Mouse (Mus musculus) ES-E14 (cell line): ENCODE results near the gene Polr1d. TPM values are rescaled to one million over a fixed set of nuclear protein-coding genes. Genes with fewer than 3 reads are reported as not detected.

ENCODE experiments used
- DNase-seq: peaks from one replicate; pipeline ENCODE4 v3.0.0-alpha.2; 2013; ENCODE audit warnings: low read depth, low spot score
- H3K27ac ChIP-seq: 2 replicates; pipeline ENCODE4 v1.5.1; 2012; ENCODE audit warnings: low read depth, mild to moderate bottlenecking, low read length, moderate library complexity, mixed read lengths; ENCODE audit not compliant: poor library complexity, insufficient read depth, severe bottlenecking
- H3K36me3 ChIP-seq: 2 replicates; pipeline ENCODE4 v1.6.1; 2012; ENCODE audit warnings: mild to moderate bottlenecking, low read length, moderate library complexity, mixed read lengths; ENCODE audit not compliant: control insufficient read depth, poor library complexity, insufficient read depth, severe bottlenecking
- H3K4me1 ChIP-seq, 2 experiments: fragments of 150-350 bp in 1 of 2; sonication (generic) in 1 of 2; 2 replicates each; pipeline ENCODE4 v1.6.1; 2012; ENCODE audit warnings: low read length in 2 of 2, mild to moderate bottlenecking in 1 of 2, mixed read lengths in 1 of 2; ENCODE audit not compliant: control insufficient read depth in 2 of 2, insufficient read depth in 2 of 2, poor library complexity in 1 of 2
- H3K4me3 ChIP-seq, 2 experiments: fragments of 150-350 bp in 1 of 2; sonication (generic) in 1 of 2; 2 replicates each; pipeline ENCODE4 v1.5.1; 2012; ENCODE audit warnings: low read length in 2 of 2, low read depth in 1 of 2, mild to moderate bottlenecking in 1 of 2, mixed read lengths in 1 of 2; ENCODE audit not compliant: insufficient read depth in 1 of 2, poor library complexity in 1 of 2, severe bottlenecking in 1 of 2
- H3K9ac ChIP-seq: 2 replicates; pipeline ENCODE4 v1.6.1; 2012; ENCODE audit warnings: low read depth, mild to moderate bottlenecking, low read length, mixed read lengths; ENCODE audit not compliant: poor library complexity, insufficient read depth, severe bottlenecking
- H3K9me3 ChIP-seq: fragments of 150-350 bp; sonication (generic); 2 replicates; pipeline ENCODE4 v1.6.1; 2012; ENCODE audit warnings: low read depth, mild to moderate bottlenecking, low read length; ENCODE audit not compliant: control insufficient read depth, insufficient read depth
- CHD2 ChIP-seq: IDR thresholded peaks from 2 replicates; pipeline ENCODE4 v1.6.1; 2014; ENCODE audit warnings: mild to moderate bottlenecking, low read depth, low read length, inconsistent platforms
- HCFC1 ChIP-seq: IDR thresholded peaks from 2 replicates; pipeline ENCODE4 v1.6.1; 2012; ENCODE audit warnings: low read length, inconsistent platforms, borderline replicate concordance; ENCODE audit not compliant: insufficient read depth
- MAFK ChIP-seq: IDR thresholded peaks from 2 replicates; pipeline ENCODE4 v1.6.1; 2014; ENCODE audit warnings: mild to moderate bottlenecking, low read depth, low read length, inconsistent platforms; ENCODE audit not compliant: insufficient read depth
- ZC3H11A ChIP-seq: IDR thresholded peaks from 2 replicates; pipeline ENCODE4 v1.6.1; 2012; ENCODE audit warnings: low read depth, mild to moderate bottlenecking, inconsistent platforms, low read length, borderline replicate concordance
- ZNF384 ChIP-seq: IDR thresholded peaks from 2 replicates; pipeline ENCODE4 v1.6.1; 2012; ENCODE audit warnings: low read depth, low read length, inconsistent platforms
- in situ Hi-C, 2 experiments: fragments of 600-800 bp; cut with MboI; formaldehyde crosslinking; loops; one replicate each; pipeline ENCODE4 v1.15.1; 2025; ENCODE audit warnings: low sequenced_read_pairs in 2 of 2, inconsistent platforms in 1 of 2; ENCODE audit not compliant: unreplicated experiment in 2 of 2
- total RNA-seq: library from RNA; depleted of rRNA; stranded (reverse); fragments of 300-350 nt; gene quantifications from 2 replicates; pipeline ENCODE4 v1.2.3, GENCODE M21; 2012

The Polr1d gene
- total RNA-seq, 1 experiment, result 160 TPM

- Histone ChIP-seq H3K27ac (no peak overlapping the region), H3K9me3 (no peaks in the 10 kb centered on the region), H3K4me1 (no peaks in the 10 kb centered on the region; a peak in 1 of 4 replicates), H3K4me3 (no peak overlapping the region), H3K9ac (no peak overlapping the region), H3K36me3 (peaks cover 5% of the 10 kb centered on the region)
- no peak for DNase-seq
- TF ChIP-seq HCFC1 (no peak), MAFK (no peak), CHD2 (no peak), ZC3H11A (no peak), ZNF384 (no peak)
- in situ Hi-C loops, result no loop called here
These were observed 13.6 kb downstream of the Polr1d start for GRCm38 (mm10) chr5:147090256-147090963.

- in situ Hi-C loops, result no loop called here
- no peak overlapping the region for H3K27ac ChIP-seq
- no peak overlapping the region for H3K4me3 ChIP-seq
- TF ChIP-seq ZNF384, result no peak
- no peak for TF ChIP-seq ZC3H11A
- TF ChIP-seq MAFK, result no peak
- TF ChIP-seq CHD2, result no peak
- no peak for TF ChIP-seq HCFC1
- no peaks in the 10 kb centered on the region; a peak in 1 of 4 replicates for H3K4me1 ChIP-seq
- no peak for DNase-seq
- no peak overlapping the region for H3K9ac ChIP-seq
- H3K9me3 ChIP-seq, result no peaks in the 10 kb centered on the region
- H3K36me3 ChIP-seq, result peaks cover 7% of the 10 kb centered on the region
These were observed 15.6 kb downstream of the Polr1d start for GRCm38 (mm10) chr5:147092448-147092847.

GRCm38 (mm10) chr5:147094296-147094695 lies 17.4 kb downstream of the Polr1d start:
- Histone ChIP-seq H3K27ac (no peak overlapping the region), H3K9me3 (no peaks in the 10 kb centered on the region), H3K4me3 (no peak overlapping the region), H3K4me1 (no peaks in the 10 kb centered on the region; a peak in 1 of 4 replicates), H3K36me3 (peaks cover 10% of the 10 kb centered on the region), H3K9ac (no peak overlapping the region)
- DNase-seq, result no peak
- in situ Hi-C loops, result no loop called here
- TF ChIP-seq HCFC1, result no peak
- no peak for TF ChIP-seq ZNF384

- DNase-seq, result no peak
- Histone ChIP-seq H3K4me1 (no peaks in the 10 kb centered on the region), H3K9me3 (no peaks in the 10 kb centered on the region), H3K27ac (no peak overlapping the region), H3K9ac (no peak overlapping the region), H3K36me3 (peaks cover 17% of the 10 kb centered on the region), H3K4me3 (no peak overlapping the region)
- in situ Hi-C loops, result no loop called here
- no peak for TF ChIP-seq MAFK
- TF ChIP-seq CHD2, result no peak
- no peak for TF ChIP-seq ZNF384
- TF ChIP-seq HCFC1, result no peak
- no peak for TF ChIP-seq ZC3H11A
These were observed 19.7 kb downstream of the Polr1d start for GRCm38 (mm10) chr5:147096586-147096985.

- in situ Hi-C loops, result no loop called here
- no peak overlapping the region for H3K27ac ChIP-seq
- no peak overlapping the region for H3K9ac ChIP-seq
- no peaks in the 10 kb centered on the region for H3K9me3 ChIP-seq
- H3K4me1 ChIP-seq, result no peaks in the 10 kb centered on the region
- no peak overlapping the region for H3K4me3 ChIP-seq
- peaks cover 27% of the 10 kb centered on the region for H3K36me3 ChIP-seq
- TF ChIP-seq ZNF384 (no peak), HCFC1 (no peak), MAFK (no peak), CHD2 (no peak), ZC3H11A (no peak)
- no peak for DNase-seq
These were observed 21.8 kb downstream of the Polr1d start for GRCm38 (mm10) chr5:147098667-147099066.
